Mouse (Mus musculus) mesoderm, embryonic 11.5 days (tissue): ENCODE measurements at regions not wholly inside any gene's neighbourhood (a gene's known extent, or its start where the extent isn't known, plus 50 kb on each side); places are given as distances from the start of the nearest gene placed in this dataset.

Experiments
- DNase-seq: peaks from one replicate; pipeline ENCODE4 v3.0.0-alpha.2; 2012; ENCODE audit warnings: low read depth, low spot score

GRCm38 (mm10) chr9:90326531-90326930 is 55.9 kb upstream of the Tbc1d2b start:
- DNase-seq, result no peak
